Mouse (Mus musculus) heart, adult 2 months (tissue): ENCODE measurements around the gene Snx11.

Experiments used
- CTCF ChIP-seq: fragments of 200-600 bp; IDR thresholded peaks from 2 replicates; pipeline ENCODE4 v1.8.1; 2022; ENCODE audit warnings: antibody characterized with exemption, mild to moderate bottlenecking, moderate library complexity
- EP300 ChIP-seq: fragments of 200-500 bp; IDR thresholded peaks from 2 replicates; pipeline ENCODE4 v1.6.1; 2011; ENCODE audit warnings: low read depth, low read length, control low read depth; ENCODE audit not compliant: insufficient read depth
- POLR2A ChIP-seq: fragments of 200-500 bp; IDR thresholded peaks from 2 replicates; pipeline ENCODE4 v1.6.1; 2011; ENCODE audit warnings: mild to moderate bottlenecking, low read depth, low read length, control low read depth; ENCODE audit not compliant: insufficient read depth

DNA sequence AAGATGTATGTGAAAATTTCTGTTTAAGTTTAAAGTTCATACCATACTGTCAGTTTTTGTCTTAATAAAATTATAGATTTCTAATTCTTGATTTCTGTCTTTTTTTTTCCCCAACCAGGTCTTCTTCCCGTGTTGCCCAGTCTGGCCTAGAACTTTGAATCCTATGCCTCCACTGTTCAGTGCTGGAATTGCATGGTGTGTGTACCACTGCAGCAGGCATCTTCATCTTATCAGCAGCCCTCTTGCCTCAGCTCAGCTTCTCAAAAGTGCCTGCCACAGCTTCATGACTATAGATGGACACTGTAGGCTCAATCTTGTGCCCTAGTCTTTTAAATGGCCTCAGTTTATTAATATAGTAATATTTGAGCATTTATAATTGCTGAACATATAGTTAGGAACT is 30.7 kb upstream of the Snx11 start:
- peak; percentile 46 for TF ChIP-seq CTCF
- no peak for TF ChIP-seq POLR2A
- TF ChIP-seq EP300, result no peak
